Mouse (Mus musculus) left cerebral cortex, adult 8-10 months (tissue): ENCODE data around the gene Myl9. TPM values are rescaled to one million over a fixed set of nuclear protein-coding genes. Genes with fewer than 3 reads are reported as not detected.

Source experiments
- DNase-seq, 2 experiments: peaks; one replicate each; pipeline ENCODE4 v3.0.0; 2022; ENCODE audit warnings: low spot score in 2 of 2
- total RNA-seq, 4 experiments: library from RNA; stranded (reverse); gene quantifications; 2 replicates each; pipeline ENCODE4 v1.2.4; 2022

Myl9 gene
- total RNA-seq, 4 experiments from 2014 or later = 13.8 to 20.5 (median 16.5) TPM

GRCm38 (mm10) chr2:156764022-156764421 is 11.2 kb upstream of the Myl9 start:
- no peak for DNase-seq

- DNase-seq = no peak
Observed at GRCm38 (mm10) chr2:156764747-156765146, 10.5 kb upstream of the Myl9 start.

- DNase-seq = no peak
Observed at GRCm38 (mm10) chr2:156765593-156765992, 9.6 kb upstream of the Myl9 start.

- no peak for DNase-seq
Observed at GRCm38 (mm10) chr2:156766227-156767019, 8.8 kb upstream of the Myl9 start.

GRCm38 (mm10) chr2:156767108-156767507 is 8.1 kb upstream of the Myl9 start:
- no peak for DNase-seq

- no peak for DNase-seq
Observed at GRCm38 (mm10) chr2:156769274-156769673, 5.9 kb upstream of the Myl9 start.

GRCm38 (mm10) chr2:156773470-156773869 is 1.8 kb upstream of the Myl9 start:
- no peak for DNase-seq

GRCm38 (mm10) chr2:156774035-156774737 is 1.0 kb upstream of the Myl9 start:
- no peak for DNase-seq

GRCm38 (mm10) chr2:156775455-156776435 is 525 bp downstream of the Myl9 start:
- no peak for DNase-seq

GRCm38 (mm10) chr2:156776907-156777306 is 1.7 kb downstream of the Myl9 start:
- DNase-seq = no peak

- DNase-seq = no peak
Observed at GRCm38 (mm10) chr2:156777326-156778004, 2.2 kb downstream of the Myl9 start.

- no peak for DNase-seq
Observed at GRCm38 (mm10) chr2:156778571-156778970, 3.4 kb downstream of the Myl9 start.

GRCm38 (mm10) chr2:156779036-156779435 is 3.8 kb downstream of the Myl9 start:
- no peak for DNase-seq

GRCm38 (mm10) chr2:156779488-156779887 is 4.3 kb downstream of the Myl9 start:
- DNase-seq = no peak

GRCm38 (mm10) chr2:156780129-156780528 is 4.9 kb downstream of the Myl9 start:
- no peak for DNase-seq

- DNase-seq = no peak
Observed at GRCm38 (mm10) chr2:156780752-156781151, 5.5 kb downstream of the Myl9 start.

GRCm38 (mm10) chr2:156781281-156781680 is 6.1 kb downstream of the Myl9 start:
- no peak for DNase-seq

- DNase-seq = no peak
Observed at GRCm38 (mm10) chr2:156781836-156782480, 6.7 kb downstream of the Myl9 start.

GRCm38 (mm10) chr2:156782481-156783348 is 7.5 kb downstream of the Myl9 start:
- no peak for DNase-seq

GRCm38 (mm10) chr2:156783349-156783728 is 8.1 kb downstream of the Myl9 start:
- DNase-seq = no peak
